Mouse (Mus musculus) E14TG2a.4 (cell line): ENCODE measurements around the gene Stxbp6.

Experiments
- CTCF ChIP-seq: conservative IDR thresholded peaks from 2 replicates; pipeline ENCODE4 v1.5.1; 2014; ENCODE audit warnings: low read length
- NANOG ChIP-seq: IDR thresholded peaks from 2 replicates; pipeline ENCODE4 v1.6.1; 2014; ENCODE audit warnings: borderline replicate concordance, low read length, mixed read lengths

- no peak for TF ChIP-seq CTCF
- no peak for TF ChIP-seq NANOG
These were observed 238.5 kb downstream of the Stxbp6 start for GRCm38 (mm10) chr12:44835879-44836467.
